ENCODE assay signal across 8 mouse cellular contexts in the genomic region with DNA sequence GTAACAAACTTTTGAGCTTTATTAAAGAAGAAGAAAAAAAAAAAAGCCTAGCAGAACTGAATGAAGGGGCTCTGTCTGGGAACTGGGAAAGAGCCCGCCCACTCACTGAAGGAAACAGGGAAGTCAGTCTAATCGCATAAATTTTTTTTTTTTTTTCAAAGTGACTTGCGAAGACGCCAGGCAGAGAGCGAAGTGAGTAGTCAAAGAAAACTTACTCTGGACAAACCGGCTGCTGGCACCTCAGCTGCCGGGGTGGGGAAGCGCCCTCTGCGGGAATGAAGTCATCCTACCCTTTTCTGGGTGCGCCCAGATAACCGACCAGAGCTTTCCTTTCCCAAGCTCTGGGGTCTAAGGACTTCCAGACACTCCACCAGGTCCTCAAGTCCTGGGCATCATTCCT. TPM values are rescaled to one million over a fixed set of nuclear protein-coding genes. Genes with fewer than 3 reads are reported as not detected.
A peak's percentile ranks its signal among the peaks of the same experiment; 100 is the strongest.
DNase-seq lines count a peak whose midpoint lies in the region; ATAC-seq and TF ChIP-seq lines count a peak whose summit lies in the region.

No protein-coding gene starts in this region.

- peak overlapping the region; percentile 75 for H3K4me3 ChIP-seq in forebrain, embryonic 10.5 days
- H3K4me3 ChIP-seq in hindbrain, embryonic 14.5 days (replicated peaks; ENCODE audit: low read length) = peak overlapping the region; percentile 59
- H3K4me3 ChIP-seq in liver, adult 2 months (ENCODE audit: insufficient read depth, low read depth, low read length) = no peak overlapping the region
- H3K4me3 ChIP-seq in midbrain, embryonic 16.5 days (ENCODE audit: low read depth, low read length) = peak overlapping the region; percentile 79

- H3K27ac ChIP-seq in forebrain, embryonic 10.5 days = no peak overlapping the region
- no peak overlapping the region for H3K27ac ChIP-seq in hindbrain, embryonic 14.5 days
- H3K27ac ChIP-seq in liver, adult 2 months (replicated peaks; ENCODE audit: insufficient read depth, low read depth, low read length) = no peak overlapping the region
- H3K27ac ChIP-seq in midbrain, embryonic 16.5 days (ENCODE audit: low read length) = no peak overlapping the region

- H3K27me3 ChIP-seq in forebrain, embryonic 10.5 days (ENCODE audit: poor library complexity, severe bottlenecking) = peaks cover 72% of the 10 kb centered on the region
- H3K27me3 ChIP-seq in hindbrain, embryonic 14.5 days (ENCODE audit: control insufficient read depth, insufficient read depth, low read length) = peaks cover 27% of the 10 kb centered on the region
- peaks cover 10% of the 10 kb centered on the region; the same call in 1 of the 2 replicates for H3K27me3 ChIP-seq in liver, adult 2 months (ENCODE audit: control insufficient read depth, insufficient read depth, low read length)
- H3K27me3 ChIP-seq in midbrain, embryonic 16.5 days (ENCODE audit: control insufficient read depth, insufficient read depth, low read depth, low read length) = peaks cover 29% of the 10 kb centered on the region

- H3K4me2 ChIP-seq in hindbrain, embryonic 14.5 days (replicated peaks) = peak overlapping the region; percentile 88
- H3K4me2 ChIP-seq in midbrain, embryonic 16.5 days (ENCODE audit: low read length) = peak overlapping the region; percentile 94

- no peaks in the 10 kb centered on the region for H3K79me2 ChIP-seq in liver, adult 2 months (ENCODE audit: control insufficient read depth, insufficient read depth, low read length)

- H3K36me3 ChIP-seq in forebrain, embryonic 10.5 days (replicated peaks) = no peaks in the 10 kb centered on the region
- no peaks in the 10 kb centered on the region for H3K36me3 ChIP-seq in hindbrain, embryonic 14.5 days (replicated peaks; ENCODE audit: control insufficient read depth, insufficient read depth)
- no peaks in the 10 kb centered on the region for H3K36me3 ChIP-seq in liver, adult 2 months (ENCODE audit: control insufficient read depth, insufficient read depth, low read length)
- H3K36me3 ChIP-seq in midbrain, embryonic 16.5 days (ENCODE audit: control insufficient read depth, insufficient read depth, low read length) = no peaks in the 10 kb centered on the region

- no peaks in the 10 kb centered on the region for H3K9me3 ChIP-seq in forebrain, embryonic 10.5 days
- H3K9me3 ChIP-seq in hindbrain, embryonic 14.5 days (ENCODE audit: control insufficient read depth, low read length) = no peaks in the 10 kb centered on the region
- no peaks in the 10 kb centered on the region for H3K9me3 ChIP-seq in midbrain, embryonic 16.5 days (replicated peaks; ENCODE audit: control insufficient read depth, low read length, poor library complexity, severe bottlenecking)

- 2% methylated on average over 11 of the region's 11 CpGs for WGBS in forebrain, embryonic 10.5 days
- WGBS in hindbrain, embryonic 14.5 days = 1% methylated on average over 11 of the region's 11 CpGs
- WGBS in liver, adult 2 months = 24% methylated on average over 11 of the region's 11 CpGs
- WGBS in midbrain, embryonic 16.5 days = 2% methylated on average over 11 of the region's 11 CpGs

- peak overlapping the region; percentile 68; the same call in 1 of the 2 replicates for H3K9ac ChIP-seq in hindbrain, embryonic 14.5 days
- H3K9ac ChIP-seq in liver, adult 2 months (ENCODE audit: low read depth, low read length) = no peak overlapping the region
- peak overlapping the region; percentile 86 for H3K9ac ChIP-seq in midbrain, embryonic 16.5 days (ENCODE audit: low read depth, low read length)

- peaks cover 38% of the 10 kb centered on the region for H3K4me1 ChIP-seq in forebrain, embryonic 10.5 days
- peaks cover 7% of the 10 kb centered on the region for H3K4me1 ChIP-seq in hindbrain, embryonic 14.5 days (replicated peaks; ENCODE audit: control insufficient read depth, insufficient read depth, low read length)
- no peaks in the 10 kb centered on the region for H3K4me1 ChIP-seq in liver, adult 2 months (ENCODE audit: control insufficient read depth, insufficient read depth, low read length)
- H3K4me1 ChIP-seq in midbrain, embryonic 16.5 days (ENCODE audit: control insufficient read depth, insufficient read depth, low read length) = peaks cover 17% of the 10 kb centered on the region

- DNase-seq in gastrocnemius, adult 18-20 months (ENCODE audit: low spot score) = peak; percentile 12
- no peak for DNase-seq in gastrocnemius, adult 8-10 months (ENCODE audit: low spot score in 2 of 2)
- peak; percentile 70 for DNase-seq in adrenal gland, postnatal 10 days
- DNase-seq in forebrain, embryonic 10.5 days (ENCODE audit: extremely low spot score, low spot score) = peak; percentile 43
- peak; percentile 50 for DNase-seq in hindbrain, embryonic 14.5 days (ENCODE audit: low spot score)
- no peak for DNase-seq in liver, adult 2 months (ENCODE audit: extremely low read depth, low read depth, low spot score)

- TF ChIP-seq CTCF in liver, adult 2 months (IDR thresholded peaks at IDR 0.05; ENCODE audit: low read depth, low read length) = peak; percentile 24; the same call in 1 of the 2 replicates

- TF ChIP-seq POLR2A in liver, adult 2 months (IDR thresholded peaks at IDR 0.05; ENCODE audit: extremely low read depth, insufficient read depth, low read length) = no peak

- no peak for ATAC-seq in hindbrain, embryonic 14.5 days (ENCODE audit: low FRiP score)
- no peak for ATAC-seq in midbrain, embryonic 16.5 days
- no peak for ATAC-seq in megakaryocyte-erythroid progenitor cell, adult 5-6 weeks (replicated peaks; ENCODE audit: low FRiP score, low TSS enrichment, poor library complexity, severe bottlenecking)

RNA-seq across cellular contexts. Expression of a gene that starts 0.9 kb away (rescaled TPM):
- under 1 TPM; 0.21 to 0.80 TPM for total RNA-seq in gastrocnemius, adult 18-20 months (2021)
- under 1 TPM in 3 of 4 experiments, not detected in 1; 0.09 to 0.15 (median 0.13) TPM for total RNA-seq in gastrocnemius, adult 8-10 months (2022)
- total RNA-seq in adrenal gland, postnatal 10 days (2021) = 10 to 100 TPM; 10.8 to 24.9 TPM
- polyA plus RNA-seq in forebrain, embryonic 10.5 days (2016; fragmentation: Nextera tagmentation; extraction: Ambion mirVana) = 1.2 and 1.9 TPM in 2 replicates
- polyA plus RNA-seq in hindbrain, embryonic 14.5 days (2014; fragmentation: Nextera tagmentation; extraction: Ambion mirVana) = 5.2 and 6.1 TPM in 2 replicates
- total RNA-seq in liver, adult 2 months (2014; rRNA removed) = 0.07 and 0.09 TPM in 2 replicates
- polyA plus RNA-seq in liver, adult 2 months (2012; rRNA removed) = 0.09 and 0.18 TPM in 2 replicates
- 3.5 and 4.9 TPM in 2 replicates for polyA plus RNA-seq in midbrain, embryonic 16.5 days (2015; fragmentation: Nextera tagmentation; extraction: Ambion mirVana)
- total RNA-seq in megakaryocyte-erythroid progenitor cell, adult 5-6 weeks (2014; fragmentation: Nextera tagmentation) = 0.59 and 0.79 TPM in 2 replicates
- total RNA-seq in megakaryocyte-erythroid progenitor cell, adult 5-6 weeks (2017) = 1.6 and 2.0 TPM in 2 replicates

Comparison
In these comparisons a context has a peak if more than half of its experiments do, and no peak if none do; other contexts are left out.
1. DNase-seq: peak in gastrocnemius, adult 18-20 months (single experiment), adrenal gland, postnatal 10 days (single experiment), forebrain, embryonic 10.5 days (single experiment) and hindbrain, embryonic 14.5 days (single experiment); none in gastrocnemius, adult 8-10 months (0 of 2) and liver, adult 2 months (single experiment).